ENCODE assay signal across 2 mouse cellular contexts in the genomic region with DNA sequence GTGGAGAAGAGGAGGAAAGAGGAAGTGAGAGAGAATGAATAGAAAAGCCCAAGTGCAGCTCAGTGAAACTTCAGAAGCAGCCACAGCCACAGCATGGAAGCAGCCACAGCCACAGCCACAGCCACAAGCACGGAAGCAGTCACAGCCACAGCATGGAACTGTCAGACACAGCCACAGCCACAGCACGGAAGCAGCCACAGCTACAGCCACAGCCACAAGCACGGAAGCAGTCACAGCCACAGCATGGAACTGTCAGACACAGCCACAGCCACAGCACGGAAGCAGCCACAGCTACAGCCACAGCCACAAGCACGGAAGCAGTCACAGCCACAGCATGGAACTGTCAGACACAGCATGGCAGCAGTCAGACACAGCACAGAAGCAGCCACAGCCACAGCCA. TPM values are rescaled to one million over a fixed set of nuclear protein-coding genes. Genes with fewer than 3 reads are reported as not detected.
"Had no signal": no experiment of that assay in that cellular context is flagged by ENCODE, and none has a peak within 500 bp of the region (broad histone marks: within the 10 kb centered on the region; RNA-seq: fewer than 3 reads in every experiment).

No protein-coding gene starts in this region.

RNA-seq across cellular contexts. Expression of gene Shisa9, which starts 17.1 kb away (rescaled TPM):
- total RNA-seq: monocyte, adult 5-6 weeks; neutrophil, adult 5-6 weeks had no signal
